Mouse (Mus musculus) cerebellum, postnatal 10 days (tissue): ENCODE measurements around the gene Slc26a6.

Experiments used
- DNase-seq, 2 experiments: peaks; one replicate each; pipeline ENCODE4 v3.0.0; 2021; ENCODE audit warnings: mixed read lengths in 2 of 2

The Slc26a6 gene

DNA sequence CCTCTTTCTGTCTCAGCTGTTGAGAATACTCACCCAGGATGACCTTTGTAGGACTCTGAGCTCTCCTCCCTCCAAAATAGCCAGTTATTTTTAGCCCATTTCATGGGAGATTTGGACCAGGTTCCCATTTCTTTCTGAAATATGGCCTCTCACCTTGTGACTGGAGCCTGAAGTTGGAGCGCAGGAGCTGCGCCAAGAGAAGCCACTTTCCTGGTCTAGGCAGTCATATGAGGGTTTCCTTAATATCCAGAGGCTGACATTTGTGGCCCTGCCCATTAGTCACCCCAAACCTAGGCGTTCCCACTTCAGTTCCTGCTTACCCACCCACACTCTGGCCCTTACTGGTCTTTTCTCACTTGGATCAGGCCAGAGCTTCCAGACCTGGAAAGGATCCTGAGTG is at the start of gene Slc26a6:
Gene Slc26a6, plus strand, starts transcription at position 308 of the 400 bp plus-strand sequence.
- no peak for DNase-seq

DNA sequence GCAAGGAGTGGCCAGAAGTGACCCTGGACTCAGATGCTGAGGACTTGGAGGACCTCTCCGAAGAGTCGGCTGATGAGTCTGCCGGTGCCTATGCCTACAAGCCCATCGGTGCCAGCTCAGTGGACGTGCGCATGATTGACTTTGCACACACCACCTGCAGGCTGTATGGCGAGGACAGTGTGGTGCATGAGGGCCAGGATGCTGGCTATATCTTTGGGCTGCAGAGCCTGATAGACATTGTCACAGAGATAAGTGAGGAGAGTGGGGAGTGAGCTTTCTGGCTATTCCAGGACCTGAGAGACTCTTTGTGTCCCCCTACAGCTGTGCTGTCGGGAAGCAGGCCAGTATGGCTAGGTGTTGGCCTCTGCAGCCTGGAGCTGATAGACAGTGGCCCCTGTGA is 47.3 kb upstream of the Slc26a6 start:
- peak in 1 of 2 experiments; percentile 32 for DNase-seq

DNA sequence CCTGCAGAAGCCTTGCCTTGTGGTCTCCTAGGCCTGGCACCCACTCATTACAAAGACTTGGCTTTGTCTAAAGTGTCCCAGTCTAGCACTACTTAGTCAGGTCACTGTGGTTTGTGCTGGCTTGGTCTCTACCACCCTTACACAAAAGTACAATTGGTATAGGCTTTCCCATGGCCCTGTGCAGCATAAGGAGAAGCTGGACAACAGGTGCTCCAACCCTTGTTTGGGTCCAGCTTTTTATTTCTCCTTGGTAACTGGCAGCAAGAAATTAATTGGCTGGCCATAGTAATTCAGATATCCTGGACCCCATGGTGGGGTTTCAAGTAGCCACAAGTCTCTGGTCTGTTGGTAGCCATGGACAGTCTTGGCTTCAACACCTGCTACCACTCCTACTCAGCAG is 46.7 kb upstream of the Slc26a6 start:
- DNase-seq = no peak

DNA sequence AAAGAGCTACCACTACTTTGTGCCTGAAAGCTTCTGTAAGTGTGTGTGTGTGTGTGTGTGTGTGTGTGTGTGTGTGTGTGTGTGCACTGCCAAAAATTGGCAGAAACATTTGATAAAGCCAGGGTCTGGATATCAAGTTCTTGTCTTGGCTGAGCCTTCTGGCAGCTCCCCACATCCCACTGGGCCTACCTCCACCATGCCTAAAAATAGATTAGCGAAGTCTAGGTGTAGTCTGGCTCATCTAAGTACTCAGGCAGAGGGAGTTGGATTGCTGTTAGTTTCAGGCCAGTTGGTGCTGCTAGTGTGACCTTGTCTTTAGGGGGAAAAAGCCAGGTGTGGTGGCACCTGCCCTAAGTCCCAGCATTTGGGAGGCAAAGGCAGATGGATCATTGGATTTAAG is 46.3 kb upstream of the Slc26a6 start:
- peak; percentile 82 to 84 for DNase-seq

DNA sequence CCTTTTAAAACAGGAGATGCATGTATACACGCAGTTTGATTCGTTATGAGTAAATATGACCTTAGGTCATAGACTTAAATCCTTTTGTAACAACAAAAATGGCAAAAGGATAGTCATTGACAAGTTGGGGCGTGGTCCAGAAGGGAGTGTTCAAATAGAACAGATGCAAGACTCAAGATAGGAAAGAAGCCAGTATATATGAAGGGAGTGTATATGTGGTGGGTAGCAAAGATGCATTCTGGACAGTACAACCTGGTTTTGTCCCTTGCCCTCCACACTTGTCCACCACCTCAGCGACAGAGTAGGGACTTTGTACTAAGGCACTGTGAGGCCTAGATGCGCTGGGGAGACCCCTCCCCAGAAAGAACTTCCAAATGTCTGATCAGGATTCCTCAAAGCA is 45.4 kb upstream of the Slc26a6 start:
- no peak for DNase-seq

DNA sequence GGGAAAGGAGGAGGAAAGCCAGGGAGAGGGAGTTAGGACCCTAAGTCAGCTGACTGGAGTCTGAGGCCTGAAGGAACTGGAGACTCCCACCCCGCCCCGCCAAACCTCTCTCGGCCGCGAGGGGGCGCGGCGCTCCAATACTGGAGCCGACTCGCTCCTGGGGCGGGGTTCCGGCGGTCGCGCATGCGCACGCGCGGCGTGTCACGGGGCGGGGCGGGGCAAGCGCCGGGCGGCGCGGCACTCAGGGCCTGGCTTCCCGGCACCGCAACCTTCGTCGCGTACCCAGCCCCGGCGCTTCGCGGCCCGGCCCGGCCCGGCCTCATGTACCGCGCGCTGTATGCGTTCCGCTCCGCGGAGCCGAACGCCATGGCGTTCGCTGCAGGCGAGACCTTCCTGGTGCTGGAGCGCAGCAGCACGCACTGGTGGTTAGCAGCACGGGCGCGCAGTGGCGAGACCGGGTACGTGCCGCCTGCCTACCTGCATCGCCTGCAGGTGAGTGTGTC is 44.9 kb upstream of the Slc26a6 start, which contains the start of gene Nckipsd:
Gene Nckipsd, plus strand, starts transcription at position 206 of the 503 bp plus-strand sequence.
- peak; percentile 99 to 100 for DNase-seq

DNA sequence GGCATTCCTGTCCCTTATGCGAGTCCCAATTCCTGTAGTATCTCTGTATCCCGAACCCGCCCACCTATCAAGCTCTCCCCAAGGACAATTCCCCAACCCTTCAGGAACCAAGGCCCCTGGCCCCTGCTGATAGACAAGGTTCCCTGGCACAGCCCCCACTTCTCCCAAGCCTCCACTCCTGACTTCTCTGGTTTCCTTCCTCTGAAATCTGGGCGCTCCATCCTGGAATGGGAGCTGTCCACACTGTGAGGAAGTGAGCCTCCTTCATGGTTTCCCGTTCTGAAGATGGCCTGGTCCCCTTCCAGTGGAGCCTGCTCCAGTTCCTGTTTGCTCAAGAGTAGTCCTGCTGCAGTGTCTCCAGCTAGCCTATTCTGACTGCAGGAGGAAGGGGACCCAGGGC is 43.9 kb upstream of the Slc26a6 start:
- peak in 1 of 2 experiments; percentile 31 for DNase-seq

DNA sequence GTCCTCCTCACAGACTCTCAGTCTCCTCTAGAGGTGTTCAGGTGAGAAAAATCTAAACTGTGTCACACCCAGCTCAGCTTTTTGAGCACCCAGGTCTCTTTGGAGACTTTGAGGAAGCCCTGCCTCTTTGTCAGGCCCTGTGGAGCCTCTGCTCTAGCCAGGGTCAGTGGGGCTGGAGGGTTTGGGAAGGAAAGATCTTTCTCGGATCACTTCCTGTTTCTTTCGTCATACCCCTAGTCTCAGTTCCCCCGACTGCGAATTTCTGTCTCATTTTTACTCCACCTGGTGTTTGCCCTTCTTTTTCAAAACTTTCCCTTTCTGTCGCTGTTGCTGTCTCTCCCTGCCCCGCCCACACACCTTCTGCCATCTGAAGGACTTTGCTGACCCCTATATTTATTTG is 43.4 kb upstream of the Slc26a6 start:
- DNase-seq = no peak

DNA sequence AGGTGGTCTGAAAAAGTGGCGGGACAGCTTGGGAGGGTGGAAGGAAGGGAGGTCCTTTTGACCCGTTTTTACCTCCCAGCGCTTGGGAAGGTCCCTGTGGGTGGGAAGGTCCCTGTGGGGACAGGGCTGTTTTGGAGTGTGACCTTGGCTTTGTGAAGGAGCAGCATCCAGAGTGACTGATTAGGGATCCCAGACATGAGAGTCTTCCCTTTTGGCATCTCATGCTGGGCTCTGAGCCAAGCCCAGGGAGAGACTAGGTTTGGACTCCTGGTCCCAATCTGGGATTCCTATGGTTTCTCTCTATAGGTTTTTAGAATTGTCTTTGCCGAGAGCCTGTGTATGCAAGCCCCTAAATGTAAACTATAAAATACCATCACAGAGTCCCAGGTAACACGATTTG is 42.6 kb upstream of the Slc26a6 start:
- DNase-seq = peak in 1 of 2 experiments; percentile 34

DNA sequence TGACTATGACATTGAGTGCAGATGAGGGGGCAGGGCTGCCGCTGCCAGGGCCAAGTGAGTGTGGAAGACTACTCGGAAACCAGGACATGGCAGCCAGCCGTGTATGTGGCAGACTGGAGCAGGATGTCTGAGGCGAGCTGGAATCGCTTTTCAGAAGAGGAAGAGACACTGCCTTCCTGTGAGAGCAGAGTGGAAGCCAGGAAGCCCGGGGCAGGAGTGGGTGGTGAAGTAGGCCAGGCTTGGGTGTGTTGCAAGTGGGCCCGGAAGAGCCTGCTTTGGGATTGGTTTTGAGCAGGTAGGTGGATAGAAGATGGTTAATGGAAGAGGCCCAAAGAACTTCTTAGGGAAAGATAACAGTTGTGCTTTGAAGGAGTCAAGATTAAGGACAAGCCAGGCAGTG is 37.5 kb upstream of the Slc26a6 start:
- no peak for DNase-seq

DNA sequence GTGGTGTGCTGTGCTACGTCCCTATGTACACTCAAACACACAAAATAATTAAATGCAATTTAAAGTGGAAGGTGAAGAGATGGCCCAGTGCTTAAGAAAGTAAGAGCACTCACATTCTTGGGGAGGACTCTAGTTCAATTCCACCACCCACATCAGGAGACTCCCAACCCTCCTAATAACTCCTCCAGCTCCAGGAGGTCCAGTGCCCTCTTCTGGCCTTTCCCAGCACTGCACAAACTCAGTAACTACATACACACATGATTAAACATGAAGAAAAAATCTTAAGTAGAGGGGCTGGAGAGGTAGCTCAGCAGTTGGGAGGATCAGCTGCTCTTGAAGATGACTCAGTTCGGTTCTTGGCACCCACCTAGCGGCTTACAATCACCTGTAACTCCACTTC is 33.6 kb upstream of the Slc26a6 start:
- peak; percentile 82 to 88 for DNase-seq

DNA sequence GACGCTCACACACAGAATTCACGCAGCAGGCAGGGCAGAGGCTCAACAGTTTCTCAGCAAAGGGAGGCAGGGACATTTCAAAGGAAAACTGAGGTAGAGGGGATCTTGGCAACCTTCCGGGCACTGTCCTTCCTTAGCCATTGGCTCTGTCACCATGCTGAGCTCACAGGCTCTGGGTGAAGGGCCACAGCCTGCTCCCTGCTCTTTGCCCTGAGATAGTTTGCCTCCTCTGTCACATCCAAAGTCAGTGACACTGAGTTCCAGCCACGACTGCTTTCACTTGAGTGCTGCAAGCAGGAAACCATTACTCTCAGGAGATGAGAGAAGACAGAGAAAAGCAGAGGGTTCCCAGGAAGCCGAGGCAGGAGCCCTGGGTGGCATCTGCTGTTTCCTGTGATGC is 33.0 kb upstream of the Slc26a6 start:
- no peak for DNase-seq

DNA sequence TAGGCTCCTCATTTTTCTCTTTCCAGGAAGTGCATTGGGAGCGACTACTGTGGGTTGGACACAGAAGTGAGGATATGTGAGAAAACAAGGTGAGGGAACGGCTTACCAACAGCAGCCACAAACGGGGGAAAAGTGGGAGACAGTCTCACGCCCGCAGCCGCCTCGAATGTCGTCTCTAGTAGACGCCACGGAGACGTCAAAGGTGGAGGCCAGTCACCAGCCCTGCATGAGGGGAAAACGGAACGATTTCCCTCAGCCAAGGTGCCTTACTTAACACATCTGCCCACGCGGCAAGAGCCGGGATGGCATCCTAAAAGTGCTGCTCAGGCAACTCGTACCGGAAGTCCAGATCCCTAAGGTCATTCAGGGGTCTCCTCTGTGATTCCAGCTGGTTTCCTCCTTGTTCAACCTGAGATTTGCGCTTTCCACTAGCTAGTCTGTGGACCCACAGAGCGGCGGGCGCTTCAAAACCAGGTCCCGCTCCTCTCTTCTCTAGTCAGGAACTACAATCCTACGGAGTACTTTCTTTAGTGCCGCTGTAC is 28.9 kb upstream of the Slc26a6 start:
- DNase-seq = peak; percentile 49 to 62

DNA sequence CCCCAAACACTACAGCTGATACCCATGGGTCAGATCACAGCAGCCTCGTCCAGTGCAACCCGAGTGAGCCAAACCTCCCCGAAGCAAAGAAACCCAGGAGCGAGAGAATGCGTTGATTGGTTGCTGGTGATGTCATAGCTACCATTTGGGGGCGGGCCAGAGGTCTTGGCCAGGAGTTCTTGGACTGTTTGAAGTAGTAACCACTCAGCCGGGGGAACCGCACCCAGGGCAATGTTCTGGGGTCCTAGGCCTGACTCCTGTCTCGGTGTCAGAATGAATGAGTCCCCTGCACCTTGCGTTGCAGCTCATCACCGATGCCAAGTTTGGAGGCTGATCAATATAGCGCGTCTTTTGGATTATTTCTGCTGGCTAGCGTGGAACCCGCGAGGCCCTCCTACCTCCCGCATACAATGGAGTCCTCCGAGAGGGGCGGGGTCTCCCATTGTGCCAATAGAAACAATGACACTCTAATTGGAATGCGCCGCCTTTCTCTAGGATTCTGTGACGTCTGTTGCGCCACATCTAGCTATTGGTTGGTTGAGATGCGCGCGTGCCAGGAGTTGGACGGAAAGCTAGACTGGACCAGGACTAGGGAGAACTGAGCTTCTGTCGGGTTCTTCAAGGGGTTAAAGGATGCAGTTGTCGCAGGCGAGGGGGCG is 28.2 kb upstream of the Slc26a6 start:
- peak; percentile 99 for DNase-seq

DNA sequence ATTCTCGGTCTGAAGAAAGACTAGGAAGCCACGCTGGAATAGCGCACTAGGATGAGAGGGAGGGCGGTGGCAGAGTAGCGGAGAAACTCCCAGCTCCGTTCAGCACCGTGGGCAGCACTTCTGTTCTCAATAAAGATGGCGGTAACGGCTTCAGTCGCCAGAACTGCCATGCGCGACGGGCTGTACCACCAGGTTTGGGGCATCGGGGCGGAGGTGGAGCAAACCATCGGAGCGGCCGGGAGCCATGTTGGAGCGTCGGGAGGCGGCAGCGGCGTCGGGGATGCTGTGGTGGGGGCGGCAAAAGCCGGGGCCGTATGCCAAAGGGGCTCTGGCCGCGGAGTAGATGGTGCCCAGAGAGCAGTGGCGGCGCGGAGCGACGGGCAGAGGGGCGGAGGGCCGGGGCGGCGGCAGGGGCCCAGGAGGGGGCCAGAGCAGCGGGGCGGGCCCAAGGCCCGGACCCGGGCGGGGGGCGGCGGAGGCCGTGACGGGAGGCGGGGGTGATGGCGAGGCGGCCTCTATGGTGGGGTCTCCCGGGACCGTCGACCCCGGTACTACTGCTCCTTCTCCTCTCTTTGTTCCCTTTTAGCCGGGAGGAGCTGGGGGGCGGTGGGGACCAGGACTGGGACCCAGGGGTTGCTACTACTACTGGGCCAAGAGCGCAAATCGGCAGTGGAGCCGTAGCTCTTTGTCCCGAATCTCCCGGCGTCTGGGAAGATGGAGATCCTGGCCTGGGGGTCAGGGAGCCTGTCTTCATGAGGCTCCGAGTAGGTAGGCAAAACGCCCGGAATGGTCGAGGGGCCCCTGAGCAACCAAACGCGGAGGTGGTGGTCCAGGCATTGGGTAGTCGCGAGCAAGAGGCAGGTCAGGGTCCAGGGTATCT is 27.0 kb upstream of the Slc26a6 start, which contains the start of gene Celsr3:
Gene Celsr3, plus strand, starts transcription at position 501 of the 880 bp plus-strand sequence.
- peak; percentile 94 to 97 for DNase-seq

DNA sequence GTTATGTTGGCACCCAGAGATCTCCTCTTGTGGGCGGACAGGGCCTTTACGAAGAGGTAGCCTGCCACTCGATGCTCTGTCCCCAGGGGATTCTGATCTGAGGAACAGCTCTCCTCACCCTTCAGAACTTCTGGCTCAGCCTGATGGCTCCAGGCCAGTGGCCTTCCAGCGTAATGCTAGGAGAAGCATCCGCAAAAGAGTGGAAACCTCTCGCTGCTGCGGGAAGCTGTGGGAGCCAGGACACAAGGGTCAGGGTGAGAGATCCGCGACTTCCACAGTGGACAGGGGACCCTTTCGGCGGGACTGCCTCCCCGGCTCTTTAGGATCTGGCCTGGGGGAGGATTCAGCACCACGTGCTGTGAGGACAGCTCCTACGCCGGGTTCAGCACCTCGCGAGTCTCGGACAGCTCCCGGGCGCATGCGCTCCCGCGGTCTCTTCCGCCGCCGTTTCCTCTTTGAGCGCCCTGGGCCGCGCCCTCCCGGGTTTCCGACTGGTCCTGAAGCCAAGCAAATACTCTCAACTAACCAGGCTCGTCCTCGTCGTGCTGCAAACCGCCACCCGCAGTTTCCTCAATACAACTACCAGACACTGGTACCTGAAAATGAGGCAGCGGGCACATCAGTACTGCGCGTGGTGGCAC is 26.3 kb upstream of the Slc26a6 start:
- DNase-seq = peak; percentile 83 to 84

DNA sequence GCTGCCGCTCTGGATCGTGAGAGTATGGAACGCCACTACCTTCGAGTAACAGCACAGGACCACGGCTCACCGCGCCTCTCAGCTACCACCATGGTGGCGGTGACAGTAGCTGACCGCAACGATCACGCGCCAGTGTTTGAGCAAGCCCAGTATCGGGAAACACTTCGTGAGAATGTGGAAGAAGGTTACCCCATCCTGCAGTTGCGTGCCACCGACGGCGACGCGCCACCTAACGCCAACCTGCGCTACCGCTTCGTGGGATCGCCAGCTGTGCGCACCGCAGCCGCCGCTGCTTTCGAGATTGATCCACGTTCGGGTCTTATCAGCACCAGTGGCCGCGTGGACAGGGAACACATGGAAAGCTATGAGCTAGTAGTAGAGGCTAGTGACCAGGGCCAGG is 25.6 kb upstream of the Slc26a6 start:
- no peak for DNase-seq

DNA sequence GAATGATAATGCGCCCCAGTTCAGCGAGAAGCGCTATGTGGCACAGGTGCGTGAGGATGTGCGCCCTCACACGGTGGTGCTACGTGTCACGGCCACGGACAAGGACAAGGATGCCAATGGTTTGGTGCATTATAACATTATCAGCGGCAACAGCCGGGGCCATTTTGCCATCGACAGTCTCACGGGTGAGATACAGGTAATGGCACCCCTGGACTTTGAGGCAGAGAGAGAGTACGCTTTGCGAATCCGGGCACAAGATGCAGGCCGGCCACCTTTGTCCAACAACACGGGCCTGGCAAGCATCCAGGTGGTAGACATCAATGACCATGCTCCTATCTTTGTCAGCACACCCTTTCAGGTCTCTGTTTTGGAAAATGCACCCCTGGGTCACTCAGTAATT is 25.2 kb upstream of the Slc26a6 start:
- peak; percentile 47 to 58 for DNase-seq

DNA sequence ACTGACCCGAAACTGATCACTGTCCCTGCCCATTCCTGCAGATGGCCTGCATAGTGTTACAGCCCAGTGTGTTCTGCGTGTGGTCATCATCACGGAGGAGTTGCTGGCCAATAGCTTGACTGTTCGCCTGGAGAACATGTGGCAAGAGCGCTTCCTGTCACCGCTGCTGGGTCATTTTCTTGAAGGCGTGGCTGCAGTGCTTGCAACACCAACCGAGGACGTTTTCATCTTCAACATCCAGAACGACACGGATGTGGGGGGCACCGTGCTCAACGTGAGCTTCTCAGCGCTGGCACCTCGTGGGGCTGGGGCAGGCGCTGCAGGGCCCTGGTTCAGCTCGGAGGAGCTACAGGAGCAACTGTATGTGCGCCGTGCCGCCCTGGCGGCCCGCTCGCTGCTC is 21.4 kb upstream of the Slc26a6 start:
- DNase-seq = no peak

DNA sequence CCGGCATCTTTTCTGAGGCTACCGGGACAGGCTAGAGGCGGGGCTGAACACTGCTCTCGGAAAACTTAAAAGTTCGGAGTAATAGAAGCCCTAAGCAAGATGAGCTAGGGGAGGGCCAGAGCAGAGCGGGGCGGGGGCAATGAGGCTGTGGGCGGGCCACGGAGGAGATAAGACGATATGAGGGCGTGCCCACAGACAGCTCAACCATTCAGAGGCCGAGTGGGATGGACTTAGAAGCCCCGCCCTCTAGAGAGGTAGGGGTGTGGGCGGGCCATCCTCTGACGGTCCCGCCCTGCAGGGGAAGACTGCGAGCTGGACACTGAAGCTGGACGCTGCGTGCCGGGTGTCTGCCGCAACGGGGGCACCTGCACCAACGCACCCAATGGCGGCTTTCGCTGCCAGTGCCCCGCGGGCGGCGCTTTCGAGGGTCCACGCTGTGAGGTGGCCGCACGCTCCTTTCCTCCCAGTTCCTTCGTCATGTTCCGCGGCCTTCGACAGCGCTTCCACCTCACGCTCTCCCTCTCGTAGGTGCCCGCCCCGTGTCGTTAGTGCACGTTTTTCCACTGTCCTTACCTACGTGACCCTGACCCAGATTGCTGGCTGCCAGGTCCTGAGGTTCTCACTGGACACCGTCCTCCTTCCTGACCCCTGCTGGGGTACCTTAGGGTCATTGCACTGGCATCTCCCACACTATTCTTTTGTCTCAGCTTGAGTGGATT is 20.5 kb upstream of the Slc26a6 start:
- peak; percentile 86 to 90 for DNase-seq

DNA sequence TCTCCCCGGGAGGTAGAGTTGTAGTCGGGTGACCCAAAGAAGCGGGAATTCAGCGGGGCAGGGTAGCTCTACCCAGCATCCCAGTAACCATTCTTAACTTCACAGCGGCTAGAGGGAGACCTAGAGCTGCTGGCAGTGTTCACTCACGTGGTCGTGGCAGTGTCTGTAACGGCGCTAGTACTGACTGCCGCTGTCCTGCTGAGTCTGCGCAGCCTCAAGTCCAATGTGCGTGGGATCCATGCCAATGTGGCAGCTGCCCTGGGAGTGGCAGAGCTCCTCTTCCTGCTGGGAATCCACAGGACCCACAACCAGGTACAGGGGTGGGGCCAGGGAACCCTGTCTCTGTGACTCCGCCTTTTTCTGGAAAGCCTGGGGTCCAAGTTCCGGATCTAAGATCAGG is 10.1 kb upstream of the Slc26a6 start:
- DNase-seq = peak; percentile 92 to 93

DNA sequence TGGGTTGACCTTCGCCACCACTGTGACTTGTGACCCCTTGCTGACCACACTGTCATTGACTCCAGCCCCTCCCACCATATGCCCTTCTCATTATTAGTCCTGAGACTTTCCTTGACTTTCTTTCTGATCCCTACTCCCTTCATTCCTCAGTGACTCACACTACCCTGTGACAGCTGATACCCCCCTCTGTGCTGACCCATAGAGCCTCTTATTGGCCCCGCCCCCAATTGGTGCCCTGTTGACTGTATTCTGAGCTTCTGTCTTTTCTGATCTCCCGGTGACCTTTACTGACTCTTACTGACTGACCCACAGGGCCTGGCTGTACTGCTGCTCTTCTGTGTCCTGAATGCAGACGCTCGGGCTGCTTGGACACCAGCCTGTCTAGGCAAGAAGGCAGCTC is 7.7 kb upstream of the Slc26a6 start:
- DNase-seq = no peak
